Mouse (Mus musculus) adrenal gland, postnatal 10 days (tissue): ENCODE measurements around the gene Slc22a30. TPM values are rescaled to one million over a fixed set of nuclear protein-coding genes. Genes with fewer than 3 reads are reported as not detected.
"Not testable (repeated sequence)": the region's sequence is repeated elsewhere in the genome, so short reads cannot be mapped to it uniquely, and the experiment has no call there.

Experiments
- DNase-seq: peaks from one replicate; pipeline ENCODE4 v3.0.0; 2021; ENCODE audit warnings: mixed read lengths
- long read RNA-seq, 2 experiments: library from polyadenylated mRNA; stranded (forward); transcript quantifications; one replicate each; pipeline ENCODE4 v2.0.0; 2021
- total RNA-seq, 2 experiments: library from RNA; stranded (reverse); gene quantifications; 2 replicates each; pipeline ENCODE4 v1.2.3; 2021

Slc22a30 gene
- not detected for total RNA-seq
- long read RNA-seq, experiment 1, result 0 reads
- long read RNA-seq, experiment 2, result 0 reads

DNA sequence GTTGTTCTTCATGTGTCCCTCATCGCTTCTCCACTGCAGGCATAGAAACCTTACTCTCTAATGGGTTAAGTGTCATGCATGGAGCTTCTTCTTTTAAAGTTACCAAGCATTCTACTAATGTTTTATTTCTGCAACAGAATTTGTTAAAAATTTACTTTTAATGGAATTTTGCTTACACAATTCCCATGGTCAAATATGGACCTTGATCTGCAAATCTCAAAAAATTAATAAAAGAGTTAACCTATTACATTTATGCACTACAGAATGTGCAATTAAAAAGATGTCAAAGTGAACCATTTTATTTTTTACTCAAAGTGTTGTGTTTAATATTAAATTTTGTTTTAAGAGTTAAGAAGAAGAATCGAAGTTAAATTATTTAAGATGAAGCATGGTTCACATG, at the start of gene Slc22a30:
Gene Slc22a30 (minus strand): TSS at position 101 of the 400 bp plus-strand sequence.
- not testable (repeated sequence) for DNase-seq

DNA sequence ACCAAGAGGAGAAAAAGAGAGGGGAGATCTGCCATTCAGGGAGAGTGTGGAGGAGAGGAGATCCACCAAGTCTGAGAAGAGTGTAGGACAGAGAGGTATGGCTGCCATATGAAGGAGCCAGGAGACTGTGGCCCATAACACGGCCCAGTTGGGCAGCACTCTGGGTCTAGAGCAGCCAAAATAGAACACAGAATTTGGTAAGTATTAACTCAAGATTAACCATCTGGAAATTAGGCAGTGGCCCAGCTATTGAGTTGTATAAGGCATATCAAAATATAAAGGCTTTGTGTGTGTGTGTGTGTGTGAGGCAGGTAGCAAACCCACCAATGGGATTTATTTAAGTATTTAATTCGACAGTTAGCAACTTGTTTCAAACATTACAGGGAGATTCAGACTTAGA, 43.4 kb upstream of the Slc22a30 start:
- DNase-seq, result no peak

- no peak for DNase-seq
These were observed 42.6 kb upstream of the Slc22a30 start for GRCm38 (mm10) chr19:8447516-8447915.

DNA sequence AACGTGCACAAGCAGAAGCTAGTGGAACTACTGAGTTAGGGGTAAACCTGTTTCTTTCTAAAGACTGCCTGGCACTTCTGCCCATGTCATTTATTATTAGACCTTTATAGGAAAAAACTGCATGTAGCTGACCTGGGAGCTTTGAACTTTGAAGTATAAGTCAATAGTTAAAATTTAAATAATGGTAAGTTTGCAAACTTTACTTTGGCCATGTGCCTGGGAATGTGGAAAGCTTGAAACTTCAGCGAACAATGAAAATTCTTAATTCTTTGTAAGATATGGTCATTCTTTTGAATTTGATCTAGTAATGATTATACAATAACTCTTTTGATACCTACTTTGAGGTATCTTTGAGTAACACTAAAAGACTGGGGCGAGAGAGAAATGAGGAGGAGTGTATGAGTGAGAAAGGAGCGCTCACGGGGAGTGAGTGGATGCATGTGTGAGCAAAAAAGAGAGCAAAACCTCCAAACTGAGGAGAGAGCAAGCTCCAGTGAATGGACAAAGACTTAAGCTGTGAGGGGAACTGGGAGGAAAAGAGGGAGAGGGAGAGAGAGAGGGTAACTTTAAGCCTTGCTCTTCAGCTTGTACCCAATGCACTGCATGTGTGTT, 26.2 kb upstream of the Slc22a30 start:
- DNase-seq, result no peak

GRCm38 (mm10) chr19:8407290-8408021, 2.5 kb upstream of the Slc22a30 start:
- DNase-seq, result not testable (repeated sequence)

Other genes with a start within 250 kb of the Slc22a30 start
- 1 to 10 TPM in 1 of 2 experiments, under 1 TPM in 1; 0.45 to 1.5 TPM for gene Slc22a29, start 186.2 kb downstream of the Slc22a30 start, total RNA-seq
- gene Slc22a8, start 186.1 kb upstream of the Slc22a30 start, total RNA-seq, result 1 to 10 TPM in 1 of 2 experiments, under 1 TPM in 1; 0.58 to 1.4 TPM
- not detected for gene Slc22a6, start 212.9 kb upstream of the Slc22a30 start, total RNA-seq